Mouse (Mus musculus) midbrain, embryonic 10.5 days (tissue): ENCODE results near the gene Washc4. TPM values are rescaled to one million over a fixed set of nuclear protein-coding genes. Genes with fewer than 3 reads are reported as not detected.

ENCODE experiments used
- DNase-seq: peaks from one replicate; pipeline ENCODE4 v3.0.0-alpha.2; 2017; ENCODE audit warnings: low spot score
- H3K27ac ChIP-seq: fragments of 300-500 bp; sonication (generic); replicated peaks from 2 replicates; pipeline ENCODE4 v1.5.1; 2016; ENCODE audit warnings: mild to moderate bottlenecking
- H3K27me3 ChIP-seq: fragments of 300-500 bp; sonication (generic); 2 replicates; pipeline ENCODE4 v1.6.1; 2016; ENCODE audit warnings: low read depth, mild to moderate bottlenecking; ENCODE audit not compliant: poor library complexity, severe bottlenecking
- H3K36me3 ChIP-seq: fragments of 300-500 bp; sonication (generic); 2 replicates; pipeline ENCODE4 v1.6.1; 2016; ENCODE audit warnings: mild to moderate bottlenecking, moderate library complexity
- H3K4me1 ChIP-seq: fragments of 300-500 bp; sonication (generic); 2 replicates; pipeline ENCODE4 v1.6.1; 2016
- H3K4me3 ChIP-seq: fragments of 300-500 bp; sonication (generic); 2 replicates; pipeline ENCODE4 v1.5.1; 2016; ENCODE audit warnings: mild to moderate bottlenecking, moderate library complexity
- H3K9me3 ChIP-seq: fragments of 300-500 bp; sonication (generic); replicated peaks from 2 replicates; pipeline ENCODE4 v1.6.1; 2016; ENCODE audit warnings: mild to moderate bottlenecking
- whole genome bisulfite sequencing: fragments of 180-500 bp; shearing (Covaris S2); methylation state at CpG from one replicate; pipeline ENCODE4 v1.1.7; 2016; 5-methylcytosine and 5-hydroxymethylcytosine counted together
- polyA plus RNA-seq: library from polyadenylated mRNA; unstranded; fragments of >200 nt; fragmentation: Nextera tagmentation; extraction: Ambion mirVana; gene quantifications from 2 replicates; pipeline ENCODE4 v1.2.1, GENCODE M21; 2016

Gene Washc4
- polyA plus RNA-seq, 1 experiment from 2014 or later = 38.5 TPM

- Histone ChIP-seq H3K4me1 (peaks cover 30% of the 10 kb centered on the region), H3K4me3 (no peak overlapping the region), H3K36me3 (peaks cover 37% of the 10 kb centered on the region), H3K27me3 (no peaks in the 10 kb centered on the region), H3K9me3 (no peaks in the 10 kb centered on the region), H3K27ac (no peak overlapping the region)
- 93% methylated on average over 5 of the region's 5 CpGs for WGBS
- no peak for DNase-seq
Observed at GRCm38 (mm10) chr10:83629878-83630277, 86.3 kb downstream of the Washc4 start.

- H3K27ac ChIP-seq = no peak overlapping the region
- DNase-seq = no peak
- H3K4me1 ChIP-seq = peaks cover 40% of the 10 kb centered on the region
- H3K36me3 ChIP-seq = peaks cover 36% of the 10 kb centered on the region
- no peaks in the 10 kb centered on the region for H3K9me3 ChIP-seq
- H3K27me3 ChIP-seq = no peaks in the 10 kb centered on the region
- H3K4me3 ChIP-seq = no peak overlapping the region
- WGBS = 86% methylated on average over 3 of the region's 3 CpGs
Observed at GRCm38 (mm10) chr10:83630899-83631298, 87.3 kb downstream of the Washc4 start.

GRCm38 (mm10) chr10:83631775-83632174, 88.2 kb downstream of the Washc4 start:
- H3K4me1 ChIP-seq = peaks cover 43% of the 10 kb centered on the region
- H3K36me3 ChIP-seq = peaks cover 31% of the 10 kb centered on the region
- H3K27me3 ChIP-seq = no peaks in the 10 kb centered on the region
- no peak for DNase-seq
- H3K4me3 ChIP-seq = no peak overlapping the region
- peak overlapping the region; percentile 39 for H3K27ac ChIP-seq
- WGBS = 91% methylated on average over 10 of the region's 10 CpGs
- no peaks in the 10 kb centered on the region for H3K9me3 ChIP-seq

- Histone ChIP-seq H3K9me3 (no peaks in the 10 kb centered on the region), H3K4me1 (peaks cover 48% of the 10 kb centered on the region), H3K4me3 (no peak overlapping the region), H3K36me3 (peaks cover 21% of the 10 kb centered on the region), H3K27me3 (no peaks in the 10 kb centered on the region), H3K27ac (peak overlapping the region; percentile 39; the same call in 1 of the 2 replicates)
- WGBS = 76% methylated on average over 7 of the region's 7 CpGs
- no peak for DNase-seq
Observed at GRCm38 (mm10) chr10:83632806-83633374, 89.3 kb downstream of the Washc4 start.

GRCm38 (mm10) chr10:83634461-83634860, 90.9 kb downstream of the Washc4 start:
- peak; percentile 81 for DNase-seq
- H3K4me3 ChIP-seq = no peak overlapping the region
- H3K9me3 ChIP-seq = no peaks in the 10 kb centered on the region
- WGBS = 25% methylated on average over 5 of the region's 5 CpGs
- no peaks in the 10 kb centered on the region for H3K27me3 ChIP-seq
- peaks cover 18% of the 10 kb centered on the region for H3K36me3 ChIP-seq
- H3K4me1 ChIP-seq = peaks cover 48% of the 10 kb centered on the region
- 0 out of 2 replicates have a peak overlapping the region, but pooled peaks have one; percentile 38 for H3K27ac ChIP-seq

GRCm38 (mm10) chr10:83636191-83636590, 92.6 kb downstream of the Washc4 start:
- WGBS = 95% methylated on average over 2 of the region's 2 CpGs
- Histone ChIP-seq H3K36me3 (peaks cover 22% of the 10 kb centered on the region), H3K4me1 (peaks cover 48% of the 10 kb centered on the region), H3K9me3 (no peaks in the 10 kb centered on the region), H3K27ac (0 out of 2 replicates have a peak overlapping the region, but pooled peaks have one; percentile 38), H3K27me3 (no peaks in the 10 kb centered on the region), H3K4me3 (no peak overlapping the region)
- no peak for DNase-seq

- peaks cover 43% of the 10 kb centered on the region for H3K4me1 ChIP-seq
- DNase-seq = no peak
- no peak overlapping the region for H3K4me3 ChIP-seq
- 0 out of 2 replicates have a peak overlapping the region, but pooled peaks have one; percentile 17 for H3K27ac ChIP-seq
- 61% methylated on average over 6 of the region's 6 CpGs for WGBS
- H3K9me3 ChIP-seq = no peaks in the 10 kb centered on the region
- no peaks in the 10 kb centered on the region for H3K27me3 ChIP-seq
- peaks cover 12% of the 10 kb centered on the region for H3K36me3 ChIP-seq
Observed at GRCm38 (mm10) chr10:83637295-83637694, 93.7 kb downstream of the Washc4 start.

- no peaks in the 10 kb centered on the region for H3K9me3 ChIP-seq
- H3K27ac ChIP-seq = no peak overlapping the region
- peaks cover 32% of the 10 kb centered on the region for H3K4me1 ChIP-seq
- no peak for DNase-seq
- peaks cover 10% of the 10 kb centered on the region; the same call in 1 of the 2 replicates for H3K36me3 ChIP-seq
- H3K27me3 ChIP-seq = no peaks in the 10 kb centered on the region
- 91% methylated on average over 10 of the region's 10 CpGs for WGBS
- no peak overlapping the region for H3K4me3 ChIP-seq
Observed at GRCm38 (mm10) chr10:83639881-83640386, 96.4 kb downstream of the Washc4 start.

- DNase-seq = no peak
- Histone ChIP-seq H3K36me3 (peaks cover 10% of the 10 kb centered on the region; the same call in 1 of the 2 replicates), H3K27me3 (no peaks in the 10 kb centered on the region), H3K27ac (no peak overlapping the region), H3K4me1 (peaks cover 35% of the 10 kb centered on the region), H3K9me3 (no peaks in the 10 kb centered on the region), H3K4me3 (no peak overlapping the region)
- WGBS = 85% methylated on average over 3 of the region's 3 CpGs
Observed at GRCm38 (mm10) chr10:83641641-83642040, 98.1 kb downstream of the Washc4 start.

GRCm38 (mm10) chr10:83644167-83644566, 100.6 kb downstream of the Washc4 start:
- no peak overlapping the region for H3K4me3 ChIP-seq
- no peaks in the 10 kb centered on the region for H3K9me3 ChIP-seq
- H3K36me3 ChIP-seq = peaks cover 6% of the 10 kb centered on the region; the same call in 1 of the 2 replicates
- 85% methylated on average over 8 of the region's 8 CpGs for WGBS
- H3K27ac ChIP-seq = peak overlapping the region; percentile 46; the same call in 1 of the 2 replicates
- no peaks in the 10 kb centered on the region for H3K27me3 ChIP-seq
- DNase-seq = no peak
- H3K4me1 ChIP-seq = peaks cover 47% of the 10 kb centered on the region

- H3K27ac ChIP-seq = peak overlapping the region; percentile 73
- H3K4me3 ChIP-seq = peak overlapping the region; percentile 16; the same call in 1 of the 2 replicates
- H3K27me3 ChIP-seq = no peaks in the 10 kb centered on the region
- WGBS = 71% methylated on average over 16 of the region's 16 CpGs
- H3K36me3 ChIP-seq = no peaks in the 10 kb centered on the region
- peaks cover 51% of the 10 kb centered on the region for H3K4me1 ChIP-seq
- no peak for DNase-seq
- H3K9me3 ChIP-seq = no peaks in the 10 kb centered on the region
Observed at GRCm38 (mm10) chr10:83644865-83645715, 101.5 kb downstream of the Washc4 start.

GRCm38 (mm10) chr10:83645716-83645990, 102.1 kb downstream of the Washc4 start:
- WGBS = 94% methylated on average over 3 of the region's 3 CpGs
- DNase-seq = no peak
- Histone ChIP-seq H3K9me3 (no peaks in the 10 kb centered on the region), H3K4me3 (no peak overlapping the region), H3K36me3 (no peaks in the 10 kb centered on the region), H3K4me1 (peaks cover 51% of the 10 kb centered on the region), H3K27ac (0 out of 2 replicates have a peak overlapping the region, but pooled peaks have one; percentile 73), H3K27me3 (no peaks in the 10 kb centered on the region)
